Mouse (Mus musculus) B cell, adult 2 months (primary cell): ENCODE data around the gene Rpl29.

ENCODE experiments used
- DNase-seq, 2 experiments: peaks; one replicate each; pipeline ENCODE4 v3.0.0; 2022

Gene Rpl29

DNA sequence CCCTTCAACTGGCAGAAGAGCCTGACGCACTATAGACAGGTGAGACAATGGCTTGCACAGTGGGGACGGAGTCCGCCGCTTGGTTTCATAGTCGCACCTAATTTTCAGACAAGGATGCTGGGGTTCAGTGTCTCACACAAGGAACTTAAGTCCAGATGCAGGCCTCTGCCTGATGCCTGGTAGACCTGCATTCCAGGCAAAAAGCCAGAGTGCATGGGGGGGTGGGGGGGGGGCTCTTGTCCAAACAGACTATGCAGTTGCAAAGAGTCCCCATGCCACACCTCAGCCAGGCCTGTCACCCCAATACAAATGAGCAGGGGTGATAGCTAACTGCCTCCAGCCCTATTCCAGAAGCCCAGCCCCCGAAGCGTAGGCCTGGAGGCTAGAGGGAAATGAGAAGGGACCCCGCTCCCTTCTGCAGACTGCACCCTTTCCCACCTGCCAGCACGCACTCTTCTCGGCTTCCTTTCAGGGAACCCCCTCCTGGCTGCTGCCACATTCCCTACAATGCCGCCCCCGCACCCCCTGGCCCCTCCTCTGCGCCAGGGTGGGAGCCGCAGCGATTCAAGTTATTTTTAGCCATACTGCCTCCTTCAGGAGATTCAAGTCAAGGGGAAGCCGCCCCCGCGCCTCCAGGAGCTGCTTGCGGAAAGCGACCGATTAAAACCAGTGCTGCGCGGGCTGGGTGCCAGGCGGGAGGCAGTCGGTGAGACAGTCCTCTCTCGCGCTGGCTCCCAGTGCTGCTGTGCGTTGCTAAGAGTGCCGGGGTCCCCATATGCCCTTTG is 11.2 kb upstream of the Rpl29 start:
- no peak for DNase-seq

DNA sequence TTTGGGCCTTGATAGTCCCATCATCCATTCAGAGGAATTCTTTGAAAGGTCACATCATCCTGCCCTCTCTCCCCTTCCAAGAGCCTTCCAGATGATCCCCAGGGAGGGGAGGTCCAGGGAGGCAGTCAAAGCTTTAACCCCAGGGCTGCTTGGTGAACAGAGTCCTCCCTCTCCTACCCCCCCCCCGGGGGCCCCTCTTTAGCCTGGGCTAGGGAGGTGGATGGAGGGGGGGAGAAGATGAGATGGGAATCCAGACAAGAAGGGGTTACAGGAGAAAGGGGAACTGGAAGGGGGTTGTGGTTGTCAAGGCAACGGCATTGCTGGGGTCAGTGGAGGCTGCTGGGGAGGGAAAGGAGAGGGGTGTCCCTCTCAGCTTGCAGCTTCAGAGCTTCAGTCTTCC is 8.6 kb upstream of the Rpl29 start:
- DNase-seq = peak in 1 of 2 experiments; percentile 37

DNA sequence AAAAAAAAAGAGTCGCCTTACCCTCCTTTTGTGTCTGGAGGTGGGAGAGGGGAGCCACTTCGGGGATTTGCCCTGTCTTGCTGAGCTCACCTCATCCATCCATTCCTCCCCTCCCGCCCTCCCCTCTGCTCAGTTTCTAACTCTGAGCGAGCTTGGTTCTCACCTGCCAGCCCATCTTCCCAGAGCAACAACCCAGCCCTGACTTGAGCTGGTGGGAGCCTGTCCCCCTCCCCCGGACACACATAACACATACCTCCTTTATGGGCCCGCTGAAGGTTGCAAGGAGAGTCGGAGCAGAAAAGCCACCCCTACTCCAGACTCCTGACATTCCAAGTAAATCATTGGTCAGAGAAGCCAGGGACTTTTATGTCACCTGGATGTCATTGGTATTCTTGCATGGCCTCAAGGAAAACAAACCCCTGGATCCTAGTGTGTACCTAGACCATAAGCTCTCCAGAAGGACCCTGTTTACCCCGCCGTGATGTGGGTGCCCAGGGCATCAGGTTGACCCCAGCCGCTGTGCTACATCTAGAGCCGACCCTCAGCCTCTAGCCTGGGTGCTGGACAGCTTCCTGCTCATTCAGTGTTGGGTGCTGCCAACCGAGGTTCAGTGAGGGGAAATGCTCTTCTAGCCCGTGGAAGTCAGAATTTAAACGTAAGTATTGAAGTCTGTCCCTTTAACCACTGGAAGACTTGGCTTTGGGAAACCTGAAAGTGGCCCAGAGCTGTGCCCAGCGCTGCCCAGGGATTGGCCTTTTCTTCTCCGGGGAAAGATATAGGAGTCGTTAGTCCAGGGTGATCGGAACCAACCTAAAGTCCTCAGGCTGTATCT is 8.0 kb upstream of the Rpl29 start:
- DNase-seq = no peak

DNA sequence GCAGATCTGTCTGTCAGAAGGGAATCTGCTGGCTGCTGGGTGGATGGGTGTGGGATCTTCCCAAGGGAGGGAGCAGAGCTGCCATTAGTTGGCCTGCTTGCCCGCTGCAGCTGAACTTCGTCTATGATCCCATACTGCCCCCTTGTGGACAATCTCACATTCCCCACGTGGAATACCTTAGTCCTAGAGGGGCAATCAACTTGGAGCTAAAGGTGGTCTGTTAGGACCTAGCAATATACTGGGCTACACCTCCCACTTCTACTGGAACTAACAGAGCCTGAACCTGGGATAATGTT is 7.4 kb upstream of the Rpl29 start:
- DNase-seq = peak; percentile 89 to 91

DNA sequence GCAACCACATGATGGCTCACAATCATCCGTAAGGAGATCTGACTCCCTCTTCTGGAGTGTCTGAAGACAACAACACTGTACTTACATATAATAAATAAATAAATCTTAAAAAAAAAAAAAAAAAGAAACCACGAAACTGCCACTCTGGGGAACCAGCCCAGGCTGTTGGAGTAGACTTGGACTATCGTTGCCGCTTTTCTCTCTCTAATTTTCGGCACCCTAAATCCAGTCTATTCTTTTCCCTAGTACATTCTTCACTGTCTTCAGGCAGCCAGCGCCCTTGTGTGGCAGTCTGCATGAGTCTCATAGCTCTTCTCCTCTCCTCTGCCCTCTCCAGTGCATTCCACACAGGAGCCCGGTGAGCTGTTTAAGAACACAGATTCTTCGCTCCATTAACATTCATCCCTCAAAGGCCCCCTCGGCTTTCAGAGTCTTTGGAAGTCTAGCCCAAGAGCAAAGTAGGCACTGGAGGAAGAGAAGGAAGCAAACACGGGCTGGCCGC is 484 bp upstream of the Rpl29 start:
- DNase-seq = no peak

DNA sequence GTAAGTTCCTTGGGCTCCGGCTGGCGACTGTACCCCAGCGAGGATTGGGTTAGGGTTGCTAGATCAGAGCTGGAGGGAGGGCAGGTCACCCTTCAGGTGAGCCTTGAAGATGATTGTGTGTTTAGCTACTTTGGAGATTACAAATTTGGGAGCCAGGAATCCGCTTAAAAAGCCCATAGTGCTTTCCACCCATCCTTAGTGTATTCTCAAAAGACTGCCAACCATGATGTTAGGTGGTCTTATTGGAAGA is 686 bp downstream of the Rpl29 start:
- DNase-seq = no peak

DNA sequence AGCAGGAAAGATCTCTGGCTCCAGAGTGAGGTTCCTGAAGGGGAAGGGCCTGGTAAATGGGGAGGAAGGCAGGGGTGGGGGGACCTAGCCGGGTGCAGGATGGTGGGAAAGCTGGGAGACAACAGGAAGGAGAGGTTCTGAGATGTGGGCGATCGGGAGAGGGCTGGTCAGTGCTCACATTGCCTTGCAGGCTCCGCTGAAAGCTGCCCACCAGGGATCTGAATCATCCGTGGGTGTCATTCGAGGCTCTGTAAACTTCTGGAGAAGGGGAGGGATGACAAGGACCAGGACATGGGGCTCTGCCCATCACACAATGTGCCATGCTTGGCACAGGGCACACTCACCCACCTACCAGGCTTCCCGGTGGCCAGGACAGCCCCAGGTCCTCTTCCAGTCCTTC is 4.1 kb downstream of the Rpl29 start:
- no peak for DNase-seq

DNA sequence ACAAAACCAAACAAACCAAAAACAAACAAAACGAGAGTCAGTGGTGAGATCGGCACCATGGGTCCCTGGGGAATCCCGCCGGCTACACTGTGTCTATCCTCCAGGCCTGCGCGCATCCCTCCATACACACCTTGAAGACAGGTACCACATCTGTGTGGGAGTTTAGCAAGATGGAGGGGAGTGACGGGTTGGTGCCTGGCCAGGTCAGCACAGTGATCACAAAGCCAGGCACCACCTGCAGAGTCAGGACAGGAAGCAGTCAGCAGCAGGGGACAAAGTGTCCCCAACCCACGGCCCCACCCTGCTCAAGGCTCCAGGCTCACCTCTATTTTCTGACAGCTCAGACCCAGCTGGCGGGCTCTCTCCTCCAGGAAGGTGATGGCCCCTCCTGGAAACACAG is 7.3 kb downstream of the Rpl29 start:
- DNase-seq = no peak

DNA sequence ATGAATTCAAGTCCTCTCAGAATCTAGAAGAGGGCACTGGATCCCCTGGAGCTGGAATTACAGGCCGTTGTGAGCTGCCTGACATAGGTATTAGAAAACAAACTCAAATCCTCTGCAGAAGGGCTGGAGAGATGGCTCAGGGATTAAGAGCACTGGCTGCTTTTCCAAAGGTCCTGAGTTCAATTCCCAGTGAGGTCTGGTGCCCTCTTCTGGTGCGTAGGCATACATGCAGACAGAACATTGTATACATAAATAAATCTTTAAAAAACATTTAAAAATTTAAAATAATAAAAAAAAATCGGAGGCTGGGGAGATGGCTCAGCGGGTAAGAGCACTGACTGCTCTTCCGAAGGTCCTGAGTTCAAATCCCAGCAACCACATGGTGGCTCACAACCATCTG is 13.4 kb downstream of the Rpl29 start:
- no peak for DNase-seq

DNA sequence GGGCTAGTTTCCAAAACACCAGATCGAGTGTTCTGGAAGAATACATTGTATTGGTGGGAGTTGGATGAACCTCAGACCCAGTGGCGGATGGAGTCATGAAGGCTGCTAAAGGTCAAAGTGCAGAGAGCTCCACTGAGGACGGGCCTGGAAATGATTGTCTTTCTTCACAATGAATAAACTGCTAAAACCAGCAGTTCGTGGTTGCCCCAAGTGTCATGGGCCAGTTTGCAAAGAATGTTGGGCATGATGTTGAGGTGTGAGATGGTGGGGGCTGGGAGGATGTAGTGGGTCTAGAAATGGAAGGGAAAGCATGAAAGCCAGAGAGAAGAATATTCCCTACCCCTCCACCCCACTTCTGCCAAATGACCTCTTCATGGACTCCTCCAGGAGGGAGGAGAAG is 15.6 kb downstream of the Rpl29 start:
- DNase-seq = no peak

DNA sequence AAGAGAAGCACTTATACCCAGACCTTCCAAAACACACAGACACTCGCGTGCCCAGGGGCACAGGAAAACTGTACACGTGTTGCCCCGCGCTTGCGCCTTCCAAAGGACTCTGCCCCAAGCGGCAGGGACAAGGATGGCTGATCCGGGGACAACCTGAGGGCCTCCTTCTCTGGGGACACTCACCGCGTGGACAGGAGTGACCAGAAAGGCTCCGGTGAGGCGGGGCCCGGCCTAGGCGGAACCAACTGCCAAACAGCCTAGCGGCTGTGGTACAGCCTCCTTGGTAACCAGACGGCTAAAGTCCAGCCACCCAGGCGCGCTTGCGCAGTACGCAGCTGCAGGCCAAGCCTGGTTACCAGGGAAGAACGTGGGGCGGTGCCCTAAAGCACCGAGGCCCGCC is 18.1 kb downstream of the Rpl29 start, which contains the start of the genes Abhd14b and Abhd14a:
Gene Abhd14b, plus strand, starts transcription at position 112 of the 400 bp plus-strand sequence.
Gene Abhd14a, minus strand, starts transcription at position 331 of the 400 bp plus-strand sequence.
- DNase-seq = peak; percentile 76 to 80

DNA sequence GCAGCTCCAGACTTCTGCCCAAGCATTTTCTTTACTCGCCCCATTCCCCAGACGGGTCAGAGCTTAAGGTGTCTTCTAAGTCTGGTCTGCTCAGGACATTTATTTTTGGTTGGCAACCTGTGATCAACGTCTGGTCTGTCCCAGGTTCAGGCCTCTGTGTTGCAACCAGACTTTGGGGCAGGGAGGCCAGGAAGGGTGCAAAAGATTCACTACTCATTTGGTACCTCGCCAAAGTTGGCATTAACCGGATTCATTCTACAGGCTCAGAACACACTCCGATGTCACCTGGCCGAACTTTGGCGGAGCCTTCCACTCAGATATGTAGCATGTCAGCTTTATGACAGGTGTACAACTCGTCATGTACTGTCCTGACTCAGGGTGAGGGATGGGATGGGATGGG is 18.7 kb downstream of the Rpl29 start:
- DNase-seq = no peak

DNA sequence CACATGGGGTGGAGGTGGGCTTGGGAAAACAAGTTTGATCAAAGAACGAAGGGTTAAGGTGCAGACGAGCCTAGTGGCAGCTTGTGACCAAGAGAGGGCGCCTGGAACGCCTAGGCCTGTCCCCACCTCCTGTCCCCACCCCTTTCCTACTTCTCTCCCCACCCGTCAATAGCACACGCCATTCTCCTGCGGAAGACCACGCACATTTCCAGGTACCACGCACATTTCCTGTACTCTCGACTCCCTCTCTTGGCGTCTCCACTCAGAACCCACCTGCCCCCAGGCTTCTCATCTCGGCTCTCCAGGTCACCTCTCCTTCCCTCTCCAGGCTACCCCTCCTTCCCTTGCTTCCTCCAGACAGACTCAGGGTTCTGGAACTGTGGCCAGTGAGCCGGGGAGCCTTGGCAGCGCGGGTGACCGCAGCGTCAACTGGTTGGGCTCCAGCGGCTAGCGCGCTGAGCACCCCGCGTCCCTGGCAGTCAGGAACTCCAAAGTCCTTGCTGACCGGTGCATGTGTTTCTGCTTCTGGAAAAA is 19.3 kb downstream of the Rpl29 start:
- DNase-seq = peak; percentile 66 to 72

DNA sequence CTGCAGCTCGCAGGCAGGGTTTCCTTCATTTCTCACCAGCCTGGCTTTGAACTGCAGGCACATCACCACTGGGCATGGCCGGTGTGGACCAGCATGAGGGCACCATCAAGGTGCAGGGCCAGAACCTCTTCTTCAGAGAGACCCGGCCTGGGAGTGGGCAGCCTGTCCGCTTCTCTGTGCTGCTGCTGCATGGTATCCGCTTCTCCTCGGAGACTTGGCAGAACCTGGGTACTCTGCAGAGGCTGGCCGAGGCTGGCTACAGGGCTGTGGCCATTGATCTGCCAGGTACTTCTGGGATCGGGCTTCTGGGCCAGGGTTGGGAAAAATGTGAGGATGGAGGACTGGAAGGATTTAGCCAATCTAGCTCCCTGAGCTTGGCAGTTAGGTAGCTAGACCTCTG is 20.7 kb downstream of the Rpl29 start:
- DNase-seq = no peak

DNA sequence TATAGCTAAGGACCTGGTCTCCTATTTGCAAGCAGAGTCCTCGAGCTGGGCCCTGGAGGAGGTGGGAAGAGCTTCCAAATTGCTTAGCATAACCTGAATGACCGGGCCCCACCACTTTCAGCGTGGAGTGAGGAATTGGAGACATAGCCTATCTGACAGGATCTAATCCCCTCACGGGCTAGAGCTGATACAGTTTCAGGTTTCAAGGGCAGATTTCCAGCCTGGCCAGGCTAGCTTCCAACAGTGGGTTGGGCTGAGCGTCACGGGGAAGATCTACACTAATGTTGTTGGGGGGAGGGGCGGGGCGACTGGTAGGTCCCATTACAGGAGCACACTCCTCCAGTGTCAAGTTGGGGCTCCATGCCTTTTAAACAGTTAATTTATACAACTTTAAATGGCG is 21.4 kb downstream of the Rpl29 start:
- no peak for DNase-seq

DNA sequence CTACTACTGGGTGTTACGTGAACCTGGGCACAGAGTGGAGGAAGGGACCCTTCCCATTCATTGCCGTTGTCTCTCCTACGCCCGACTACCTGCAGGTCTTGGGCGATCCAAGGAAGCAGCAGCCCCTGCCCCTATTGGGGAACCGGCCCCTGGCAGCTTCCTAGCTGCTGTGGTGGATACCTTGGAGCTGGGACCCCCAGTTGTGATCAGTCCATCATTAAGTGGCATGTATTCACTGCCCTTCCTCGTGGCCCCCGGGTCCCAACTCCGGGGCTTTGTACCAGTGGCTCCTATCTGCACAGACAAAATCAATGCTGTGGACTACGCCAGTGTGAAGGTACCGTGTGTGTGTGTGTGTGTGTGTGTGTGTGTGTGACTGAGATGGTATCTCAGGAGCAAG is 22.0 kb downstream of the Rpl29 start:
- no peak for DNase-seq

DNA sequence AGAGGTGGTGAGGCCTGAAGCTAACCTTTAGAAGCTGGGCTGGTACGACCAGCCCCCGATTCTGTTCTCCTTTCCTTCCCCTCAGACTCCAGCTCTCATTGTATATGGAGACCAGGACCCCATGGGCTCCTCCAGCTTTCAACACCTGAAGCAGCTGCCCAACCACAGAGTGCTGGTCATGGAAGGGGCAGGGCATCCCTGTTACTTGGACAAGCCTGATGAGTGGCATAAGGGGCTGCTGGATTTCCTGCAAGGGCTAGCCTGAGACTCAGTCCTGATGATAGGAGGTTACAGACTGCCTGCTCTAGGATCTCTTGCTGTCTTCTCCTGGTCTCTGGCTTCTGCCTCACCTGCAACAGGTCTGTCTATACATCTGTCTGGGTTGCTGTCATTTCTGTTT is 22.6 kb downstream of the Rpl29 start:
- DNase-seq = no peak

DNA sequence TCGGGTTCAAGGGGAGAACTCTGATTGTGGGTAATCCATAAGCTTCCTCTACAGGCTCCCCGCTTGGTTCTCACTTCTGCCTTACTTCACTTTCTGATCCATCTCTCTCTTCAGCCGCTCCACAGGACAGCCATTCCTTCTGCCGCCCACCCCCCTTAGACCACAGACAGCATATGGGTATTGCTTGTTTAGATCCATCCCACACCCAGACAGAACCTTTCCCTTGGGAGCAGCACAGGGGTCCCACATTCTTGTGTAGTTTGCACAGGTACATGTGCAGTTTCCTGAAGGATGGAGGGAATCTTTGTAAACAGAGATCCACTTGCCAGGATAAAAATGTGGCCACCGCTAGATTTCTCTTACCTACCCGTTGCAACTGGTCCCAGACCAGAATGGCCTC is 23.1 kb downstream of the Rpl29 start:
- DNase-seq = no peak

DNA sequence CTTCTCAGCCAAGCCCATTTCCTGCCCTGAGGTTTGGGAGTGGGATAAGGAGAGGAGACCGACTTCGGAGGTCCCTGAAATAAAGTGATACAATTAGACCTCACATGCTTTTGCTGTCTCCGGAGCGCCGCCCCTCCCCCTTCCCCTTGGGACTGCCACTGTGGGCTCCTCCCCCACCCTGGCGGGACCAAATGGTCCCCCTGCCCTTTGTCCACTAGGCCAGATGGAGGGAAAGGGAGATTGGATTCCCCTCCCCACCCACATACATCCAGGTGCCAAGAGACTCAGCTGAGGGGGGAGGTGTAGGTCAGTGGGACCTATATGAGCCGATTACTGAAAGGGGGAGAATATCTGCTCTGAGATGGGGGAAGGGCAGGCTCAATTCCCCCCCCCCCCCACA is 23.6 kb downstream of the Rpl29 start:
- DNase-seq = peak in 1 of 2 experiments; percentile 22

DNA sequence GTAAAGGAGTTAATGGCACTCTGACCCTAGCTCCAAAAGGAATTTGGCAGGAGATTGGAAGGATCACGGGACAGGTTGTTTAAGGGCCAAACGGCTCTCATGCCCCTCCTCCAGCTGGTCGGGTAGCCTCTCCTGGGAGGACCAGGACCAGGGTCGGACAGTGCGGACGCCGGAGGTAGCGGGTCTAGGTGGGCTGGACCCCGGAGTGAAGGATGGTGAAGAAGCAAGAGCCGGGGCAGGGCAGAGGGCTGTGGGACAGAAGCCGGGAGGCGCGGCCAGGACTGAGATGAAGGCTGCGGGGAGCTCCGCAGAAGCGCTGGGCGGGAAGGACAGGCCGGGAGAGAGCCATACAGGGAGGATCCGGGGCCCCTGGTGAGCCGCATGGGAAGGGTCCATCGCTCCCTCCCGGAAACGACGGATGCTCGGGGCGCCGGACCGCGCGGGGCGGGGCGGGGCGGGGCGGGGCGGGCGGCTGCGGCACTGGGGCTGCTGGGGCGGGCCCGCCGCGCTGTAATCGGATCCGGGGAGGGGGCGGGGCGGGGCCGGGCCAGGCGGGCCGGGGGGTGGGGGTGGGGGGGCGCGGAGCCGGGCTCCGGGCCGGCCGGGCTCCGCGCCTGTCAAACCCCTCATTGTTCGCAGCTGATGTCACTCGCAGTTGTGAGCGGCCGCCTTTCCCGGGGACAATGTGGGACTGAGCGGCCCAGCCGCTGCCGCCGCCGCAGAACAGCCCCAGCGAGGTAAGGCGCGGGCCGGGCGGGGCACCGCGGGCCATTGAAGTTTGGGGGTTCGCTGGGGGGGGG is 24.2 kb downstream of the Rpl29 start, which contains the start of gene Pcbp4:
Gene Pcbp4, plus strand, starts transcription at position 21 of the 800 bp plus-strand sequence.
- DNase-seq = peak; percentile 33 to 46

DNA sequence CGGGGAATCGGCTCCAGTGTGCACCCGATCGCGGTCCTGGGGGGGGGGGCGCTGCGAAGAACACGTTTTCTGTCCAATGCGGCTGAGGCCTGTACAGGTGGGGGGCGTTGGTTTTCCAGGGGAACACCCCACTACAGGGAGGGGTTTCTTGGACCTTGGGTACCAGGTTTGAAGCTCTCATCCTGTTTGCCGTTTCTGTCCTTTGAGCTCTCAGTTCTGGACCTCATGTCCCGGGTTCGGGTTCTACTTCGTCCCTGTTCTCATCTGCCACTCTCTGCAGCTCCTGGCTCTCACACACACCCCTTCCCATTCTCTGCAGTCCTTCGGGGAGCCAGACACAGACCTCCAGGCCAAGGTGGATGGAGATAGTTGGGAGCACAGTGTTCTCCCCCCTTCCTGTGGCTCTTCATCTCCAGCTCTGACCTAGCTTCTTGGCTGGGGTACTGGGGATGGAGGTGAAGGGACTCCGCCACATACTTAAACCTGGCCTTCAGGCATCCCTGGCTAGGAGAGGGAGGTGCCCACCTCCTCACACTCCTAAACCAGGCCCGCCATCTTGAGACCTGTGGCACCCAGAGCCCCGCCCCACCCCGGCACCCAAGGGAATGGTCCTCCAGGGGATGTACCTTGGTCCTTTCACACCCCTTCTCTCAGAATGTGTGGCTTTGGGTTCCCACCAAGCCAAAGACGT is 25.0 kb downstream of the Rpl29 start:
- no peak for DNase-seq

DNA sequence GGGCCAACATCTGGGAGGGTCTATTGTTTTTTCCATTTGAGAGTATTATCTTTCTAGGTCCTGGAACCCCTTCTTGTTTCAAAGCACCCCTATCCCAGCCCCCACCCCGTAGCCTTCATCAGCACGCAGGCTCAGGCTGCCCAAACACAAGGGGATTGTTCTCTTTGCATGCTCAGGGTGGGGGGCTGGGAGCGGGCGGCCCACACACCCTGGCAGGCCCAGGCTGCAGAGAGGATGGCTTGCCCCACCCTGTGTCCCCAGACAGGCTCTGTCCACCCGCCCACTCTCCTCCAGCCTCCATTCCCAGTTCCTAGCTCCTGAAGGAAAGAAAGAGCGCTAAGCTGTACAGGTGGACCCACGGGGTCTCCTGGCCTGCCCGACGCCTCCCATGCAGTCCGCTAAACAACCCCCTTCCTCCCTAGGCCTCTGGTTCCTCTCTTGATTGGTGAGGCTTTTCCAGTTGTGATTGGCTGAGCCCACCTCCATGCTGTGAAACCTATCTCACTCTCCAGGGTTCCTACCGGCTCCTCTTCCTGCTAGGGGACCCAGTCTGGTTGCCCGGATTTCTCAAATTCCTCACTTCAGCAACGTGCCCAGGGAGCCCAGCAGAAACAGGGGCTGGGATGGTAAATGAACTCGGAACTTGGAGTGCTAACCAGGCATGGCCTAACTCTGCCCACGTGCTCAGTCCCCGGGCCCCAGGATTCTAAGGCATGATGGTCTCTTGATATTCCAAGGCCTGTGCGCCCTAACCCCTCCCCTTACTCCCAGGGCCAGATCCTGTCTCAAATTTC is 25.8 kb downstream of the Rpl29 start:
- no peak for DNase-seq
